Mouse (Mus musculus) Patski (cell line): ENCODE data around the gene Agap3. TPM values are rescaled to one million over a fixed set of nuclear protein-coding genes. Genes with fewer than 3 reads are reported as not detected.

ENCODE experiments used
- ATAC-seq: fragments of 100-300 bp; one replicate; pipeline ENCODE4 v1.8.0; 2021
- CTCF ChIA-PET: fragments of 350-600 bp; sonication (Branson Sonifier 250); formaldehyde crosslinking; loops from one replicate; lab custom pipeline; 2022; ENCODE audit warnings: inconsistent platforms; lab: Charles Lee
- POLR2A ChIA-PET: fragments of 350-600 bp; sonication (Branson Sonifier 250); formaldehyde crosslinking; loops from one replicate; lab custom pipeline; 2022; ENCODE audit warnings: antibody characterized with exemption, inconsistent platforms; lab: Charles Lee
- DNase-seq: peaks from one replicate; pipeline ENCODE4 v3.0.0-alpha.2; 2011; ENCODE audit warnings: low read depth, low spot score
- H3K27me3 ChIP-seq: fragments of 371-371 bp; one replicate; pipeline ENCODE4 v1.5.1; 2021
- CTCF ChIP-seq: fragments of 100-300 bp; IDR thresholded peaks from one replicate; pipeline ENCODE4 v1.5.1; 2021
- in situ Hi-C: fragments of 300-500 bp; cut with MboI; formaldehyde crosslinking; loops from 3 replicates; pipeline ENCODE4 v1.11.1; 2018; ENCODE audit warnings: low pct_unique_long_range_greater_than_20kb, mixed read lengths
- polyA plus RNA-seq: library from polyadenylated mRNA; unstranded; gene quantifications from one replicate; pipeline ENCODE4 v1.2.3, GENCODE M21; 2021

The Agap3 gene
- polyA plus RNA-seq, 1 experiment from 2014 or later: 116 TPM

DNA sequence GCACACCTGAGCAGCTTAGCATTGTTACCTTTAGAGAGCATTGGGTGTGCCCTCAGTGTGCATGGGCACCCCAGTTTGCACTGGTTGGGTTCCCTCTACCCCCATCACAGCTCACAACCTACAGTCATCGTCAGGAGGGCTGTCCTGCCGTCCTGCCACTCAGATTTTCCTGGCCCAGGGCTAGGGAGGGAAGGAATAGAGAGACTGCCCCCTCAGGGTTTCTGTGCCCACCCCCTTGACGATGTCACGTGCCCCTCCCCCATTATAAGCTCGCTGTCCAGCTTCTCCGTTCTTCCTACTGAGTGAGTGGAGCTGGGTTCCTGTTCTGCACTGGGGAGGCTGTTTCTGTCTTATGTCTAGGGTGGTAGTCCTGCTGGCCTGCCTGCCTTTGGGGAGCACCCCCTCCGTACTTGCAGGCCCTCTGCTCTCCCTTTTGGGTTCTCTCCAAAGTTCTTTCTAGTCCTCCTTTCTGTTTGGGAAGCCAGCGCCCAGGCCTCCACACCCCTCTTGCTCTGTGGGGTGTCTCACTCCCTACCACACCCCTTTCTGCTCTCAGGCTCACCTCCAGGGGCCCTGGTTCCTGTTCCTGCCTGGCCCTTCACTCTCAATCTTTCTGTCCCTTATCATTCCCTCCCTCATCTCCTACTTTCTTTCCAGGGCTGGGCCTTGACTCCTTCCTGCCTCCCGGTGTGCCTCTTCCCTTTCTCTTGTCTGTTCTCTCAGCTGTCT, 25.3 kb upstream of the Agap3 start:
- in situ Hi-C loops: loop anchor here (25.0 kb wide), 1 partner anchor 989 kb away; the partner anchor contains the start of gene Kmt2e
- CTCF ChIA-PET: interaction anchor here (0.8 to 5.2 kb wide), 5 partner anchors 11 to 31 kb away, joined by 4 to 55 read pairs (median 8); partner anchors contain the start of genes Abcb8 and Fastk
- H3K27me3 ChIP-seq: no peaks in the 10 kb centered on the region
- no peak for TF ChIP-seq CTCF
- DNase-seq (no peak), ATAC-seq (no peak)
- POLR2A ChIA-PET: interaction anchor here (1.1 to 14.1 kb wide), 8 partner anchors 8 to 38 kb away, joined by 4 to 150 read pairs (median 11); partner anchors contain the start of genes Abcb8, Agap3, Fastk and Tmub1

DNA sequence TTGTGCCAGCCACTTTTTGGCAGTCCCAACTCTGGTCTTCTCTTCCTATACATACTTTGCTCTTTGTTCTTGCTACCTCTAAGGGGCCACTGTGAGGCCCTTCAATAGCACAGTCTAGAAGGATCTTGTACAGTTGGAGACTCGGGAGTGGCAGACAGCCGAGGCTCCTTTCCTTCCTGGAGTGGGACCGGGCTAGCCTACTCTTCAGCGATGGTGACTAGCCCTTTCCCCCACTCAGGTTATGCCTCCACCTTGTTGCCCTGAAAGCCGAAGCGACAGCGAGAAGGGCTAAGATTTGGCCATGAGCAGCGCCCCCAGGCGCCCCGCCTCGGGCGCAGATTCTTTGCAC, 24.7 kb upstream of the Agap3 start:
- DNase-seq: no peak
- no peaks in the 10 kb centered on the region for H3K27me3 ChIP-seq
- TF ChIP-seq CTCF: no peak
- POLR2A ChIA-PET: interaction anchor here (1.1 to 14.1 kb wide), 5 partner anchors 17 to 38 kb away, joined by 4 to 150 read pairs (median 8); partner anchors contain the start of genes Agap3, Fastk and Tmub1
- CTCF ChIA-PET: interaction anchor here (0.6 to 5.2 kb wide), 5 partner anchors 16 to 31 kb away, joined by 3 to 55 read pairs (median 4); partner anchors contain the start of genes Abcb8, Fastk and Tmub1
- in situ Hi-C loops: loop anchor here (25.0 kb wide), 1 partner anchor 990 kb away; the partner anchor contains the start of gene Kmt2e
- no peak for ATAC-seq

DNA sequence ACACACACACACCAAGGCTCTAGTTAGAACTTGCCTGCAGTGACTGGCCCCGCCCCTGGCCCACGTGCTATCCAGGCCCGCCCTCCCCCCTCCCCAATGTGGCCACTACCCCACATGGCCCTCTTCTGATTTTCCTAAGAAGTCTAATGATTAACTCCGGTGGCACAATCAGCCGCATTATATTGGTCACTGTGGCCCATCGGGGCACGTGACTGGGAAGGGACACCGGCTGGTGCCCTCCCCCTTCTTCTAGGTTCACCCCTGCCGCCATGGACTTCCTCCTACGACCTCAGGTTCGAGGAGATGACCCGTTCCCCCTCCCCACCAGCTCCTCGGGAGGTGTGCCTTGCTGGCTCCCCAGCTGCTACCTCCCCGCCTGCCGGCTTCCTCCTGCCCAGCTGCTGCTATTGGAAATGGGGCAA, 24.0 kb upstream of the Agap3 start:
- DNase-seq (no peak), ATAC-seq (no peak)
- CTCF ChIA-PET: interaction anchor here (0.6 to 5.2 kb wide), 5 partner anchors 12 to 33 kb away, joined by 3 to 55 read pairs (median 3); partner anchors contain the start of genes Abcb8 and Tmub1
- TF ChIP-seq CTCF: no peak
- no peaks in the 10 kb centered on the region for H3K27me3 ChIP-seq
- POLR2A ChIA-PET: interaction anchor here (0.8 to 14.1 kb wide), 5 partner anchors 16 to 33 kb away, joined by 3 to 150 read pairs (median 5); partner anchors contain the start of genes Agap3, Fastk and Tmub1
- in situ Hi-C loops: loop anchor here (25.0 kb wide), 1 partner anchor 991 kb away; the partner anchor contains the start of gene Kmt2e

DNA sequence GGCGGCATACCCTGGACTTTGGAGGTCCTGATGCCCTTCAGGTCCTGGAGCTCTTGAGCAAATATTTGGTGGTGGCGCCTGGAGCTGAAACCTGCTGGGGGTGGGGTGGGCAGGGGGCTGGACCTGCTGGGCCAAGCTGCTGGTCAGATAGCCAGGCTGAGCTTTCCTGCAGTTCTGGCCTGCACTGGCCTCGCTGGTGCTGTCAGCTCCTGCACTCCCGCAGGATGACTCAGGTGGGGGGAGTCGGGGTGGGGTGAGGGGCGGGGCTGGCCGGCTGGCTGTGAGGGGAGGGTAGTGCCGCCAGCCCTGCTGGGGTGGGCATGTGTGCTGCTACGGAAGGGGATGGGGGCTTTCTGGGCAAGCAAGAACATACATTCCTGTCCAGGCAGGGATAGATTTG, 23.4 kb upstream of the Agap3 start:
- in situ Hi-C loops: loop anchor here (25.0 kb wide), 1 partner anchor 991 kb away; the partner anchor contains the start of gene Kmt2e
- DNase-seq (no peak), ATAC-seq (no peak)
- TF ChIP-seq CTCF: no peak
- CTCF ChIA-PET: interaction anchor here (0.9 to 1.4 kb wide), 3 partner anchors 12 to 34 kb away, joined by 3 to 8 read pairs (median 3); partner anchors contain the start of gene Abcb8
- POLR2A ChIA-PET: interaction anchor here (0.8 to 14.1 kb wide), 4 partner anchors 16 to 34 kb away, joined by 3 to 150 read pairs (median 4); partner anchors contain the start of genes Agap3, Fastk and Tmub1
- no peaks in the 10 kb centered on the region for H3K27me3 ChIP-seq

DNA sequence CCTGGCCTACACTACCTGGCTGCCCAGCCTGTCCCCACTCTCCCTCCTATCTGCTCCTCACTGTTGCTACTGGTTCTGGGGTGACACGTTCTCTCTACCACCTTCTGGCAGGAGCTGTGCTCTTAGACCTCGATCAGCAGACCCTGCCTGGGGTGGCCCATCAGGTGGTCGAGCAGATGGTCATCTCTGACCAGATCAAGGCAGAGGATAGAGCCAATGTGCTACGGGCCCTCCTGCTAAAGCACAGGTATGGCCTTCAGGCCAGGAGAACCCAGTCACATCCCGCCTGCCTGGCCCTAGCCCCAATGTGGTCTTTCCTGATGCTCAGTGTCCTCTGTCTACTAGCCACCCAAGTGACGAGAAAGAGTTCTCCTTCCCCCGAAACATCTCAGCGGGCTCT, 18.0 kb upstream of the Agap3 start:
- ATAC-seq (no peak), DNase-seq (no peak)
- in situ Hi-C loops: loop anchor here (25.0 kb wide), 1 partner anchor 997 kb away; the partner anchor contains the start of gene Kmt2e
- ChIA-PET CTCF (interaction anchor here (1.0 to 2.9 kb wide), 2 partner anchors 9 to 39 kb away, joined by 3 to 10 read pairs; no protein-coding TSS in a partner anchor), POLR2A (interaction anchor here (1.2 to 14.1 kb wide), 4 partner anchors 9 to 14 kb away, joined by 3 to 150 read pairs (median 14); partner anchors contain the start of genes Cdk5, Fastk, Slc4a2 and Tmub1)
- no peaks in the 10 kb centered on the region for H3K27me3 ChIP-seq
- no peak for TF ChIP-seq CTCF

DNA sequence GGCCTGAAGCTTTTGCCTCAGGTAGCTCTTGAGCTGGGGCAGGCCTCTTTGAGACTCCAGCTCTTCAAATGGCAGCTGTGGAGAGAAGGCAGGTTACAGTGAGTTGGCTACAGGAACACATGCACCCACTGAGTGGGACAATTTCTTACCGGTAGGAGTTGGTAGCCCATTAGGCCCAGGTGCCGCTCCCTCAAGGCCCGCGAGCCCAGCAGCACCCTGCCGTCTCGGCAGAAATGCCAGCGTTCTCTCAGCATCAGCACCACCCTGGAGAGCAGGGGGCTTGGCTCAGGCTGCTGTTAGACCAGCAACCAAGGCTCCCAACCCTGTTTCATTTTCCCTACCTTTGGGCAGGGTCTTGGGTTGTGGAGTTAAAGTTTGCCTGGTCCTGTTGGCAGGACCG, 10.8 kb upstream of the Agap3 start:
- DNase-seq (no peak), ATAC-seq (no peak)
- CTCF ChIA-PET: interaction anchor here (2.1 to 3.6 kb wide), 3 partner anchors 9 to 47 kb away, joined by 5 to 14 read pairs (median 10); no protein-coding TSS in a partner anchor
- H3K27me3 ChIP-seq: no peaks in the 10 kb centered on the region
- no peak for TF ChIP-seq CTCF
- POLR2A ChIA-PET: interaction anchor here (8.8 kb wide), 1 partner anchor 11 kb away, joined by 150 read pairs; the partner anchor contains the start of genes Cdk5 and Slc4a2
- in situ Hi-C loops: loop anchor here (25.0 kb wide), 1 partner anchor 1004 kb away; the partner anchor contains the start of gene Kmt2e

DNA sequence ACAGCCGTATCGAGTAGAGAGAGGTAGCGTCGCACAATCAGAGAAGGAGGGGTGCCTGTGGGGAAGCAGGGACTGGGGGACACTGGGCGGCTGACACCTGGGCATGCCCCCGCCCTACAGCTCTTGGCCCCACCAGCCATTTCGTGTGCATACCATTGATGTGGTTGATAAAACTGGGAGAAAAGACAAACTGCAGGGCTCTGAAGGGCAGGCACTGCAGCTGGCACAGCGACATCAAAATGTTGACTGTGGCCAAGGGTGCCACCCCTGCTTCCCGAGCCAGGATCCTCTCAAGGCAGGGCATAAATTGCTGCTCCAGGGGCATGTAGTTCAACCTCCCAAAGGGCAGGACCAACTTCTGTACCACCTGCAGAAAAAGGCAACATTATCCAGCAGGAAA, 9.9 kb upstream of the Agap3 start:
- CTCF ChIA-PET: interaction anchor here (0.8 to 3.6 kb wide), 5 partner anchors 9 to 48 kb away, joined by 3 to 14 read pairs (median 5); no protein-coding TSS in a partner anchor
- in situ Hi-C loops: loop anchor here (25.0 kb wide), 1 partner anchor 1005 kb away; the partner anchor contains the start of gene Kmt2e
- POLR2A ChIA-PET: interaction anchor here (0.6 to 8.8 kb wide), 3 partner anchors 12 to 32 kb away, joined by 3 to 150 read pairs (median 3); partner anchors contain the start of genes Cdk5 and Slc4a2
- DNase-seq (no peak), ATAC-seq (no peak)
- no peak for TF ChIP-seq CTCF
- H3K27me3 ChIP-seq: no peaks in the 10 kb centered on the region

DNA sequence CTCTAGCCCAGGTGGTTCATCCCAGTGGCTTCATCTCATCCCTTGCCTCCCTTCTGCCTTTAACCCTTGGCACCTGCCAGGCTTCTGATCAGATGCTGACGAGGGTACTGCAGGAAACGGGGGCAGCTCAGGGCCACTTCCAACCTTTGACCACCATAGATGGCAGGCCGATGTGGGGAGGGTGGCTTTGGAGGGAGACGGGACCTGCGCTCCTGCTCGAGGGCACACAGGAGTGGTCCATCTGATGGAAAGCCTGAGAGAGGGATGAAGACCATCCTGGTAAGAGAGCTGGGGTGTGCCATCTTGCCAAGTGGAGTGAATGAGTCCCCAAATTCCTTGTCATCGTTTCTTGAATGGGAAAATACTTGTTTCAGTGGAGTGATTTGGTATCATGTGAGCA, 8.8 kb upstream of the Agap3 start:
- in situ Hi-C loops: loop anchor here (25.0 kb wide), 1 partner anchor 1006 kb away; the partner anchor contains the start of gene Kmt2e

DNA sequence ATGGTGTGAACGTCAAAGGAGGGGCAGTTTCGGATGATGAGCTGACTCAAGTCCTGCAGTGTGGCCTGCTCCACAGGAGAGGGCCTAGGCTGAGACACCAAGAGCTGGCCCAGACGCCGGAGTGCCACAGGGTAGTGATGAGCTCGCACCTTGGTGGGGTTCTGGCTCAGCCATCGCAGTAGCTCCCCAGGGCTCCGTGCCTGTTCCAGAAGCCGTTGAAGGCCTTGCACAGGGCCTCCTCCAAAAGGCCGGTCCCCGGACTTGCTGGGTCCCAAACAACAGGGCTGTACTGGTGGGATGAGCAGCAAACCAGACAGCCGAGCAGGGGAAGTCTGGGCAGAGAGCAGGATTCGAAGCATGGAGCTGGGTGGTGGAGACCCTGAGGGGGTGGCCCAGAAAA, 8.1 kb upstream of the Agap3 start:
- ChIA-PET POLR2A (interaction anchor here (1.0 to 8.8 kb wide), 6 partner anchors 9 to 49 kb away, joined by 3 to 150 read pairs (median 6); partner anchors contain the start of genes Abcb8, Cdk5 and Slc4a2), CTCF (interaction anchor here (0.8 to 3.6 kb wide), 9 partner anchors 11 to 49 kb away, joined by 3 to 14 read pairs (median 5); no protein-coding TSS in a partner anchor)
- H3K27me3 ChIP-seq: no peaks in the 10 kb centered on the region
- ATAC-seq (no peak), DNase-seq (no peak)
- no peak for TF ChIP-seq CTCF
- in situ Hi-C loops: loop anchor here (25.0 kb wide), 1 partner anchor 1007 kb away; the partner anchor contains the start of gene Kmt2e

More for the DNA sequence above, 8.8 kb upstream of the Agap3 start:
- no peak for TF ChIP-seq CTCF
- H3K27me3 ChIP-seq: no peaks in the 10 kb centered on the region
- ChIA-PET CTCF (interaction anchor here (1.2 to 3.6 kb wide), 7 partner anchors 10 to 49 kb away, joined by 3 to 14 read pairs (median 6); no protein-coding TSS in a partner anchor), POLR2A (interaction anchor here (1.0 to 8.8 kb wide), 4 partner anchors 13 to 39 kb away, joined by 3 to 150 read pairs (median 6); partner anchors contain the start of genes Cdk5 and Slc4a2)
- ATAC-seq (no peak), DNase-seq (no peak)
